Mouse (Mus musculus) bone marrow macrophage, adult 2 months (primary cell): ENCODE measurements around the gene Kcna3.

ENCODE experiments used
- CTCF ChIP-seq: IDR thresholded peaks from 2 replicates; pipeline ENCODE4 v1.5.1; 2012; ENCODE audit warnings: low read depth, mild to moderate bottlenecking, low read length, moderate library complexity
- POLR2A ChIP-seq: IDR thresholded peaks from 2 replicates; pipeline ENCODE4 v1.6.1; 2012; ENCODE audit warnings: mild to moderate bottlenecking, low read depth, low read length, borderline replicate concordance

DNA sequence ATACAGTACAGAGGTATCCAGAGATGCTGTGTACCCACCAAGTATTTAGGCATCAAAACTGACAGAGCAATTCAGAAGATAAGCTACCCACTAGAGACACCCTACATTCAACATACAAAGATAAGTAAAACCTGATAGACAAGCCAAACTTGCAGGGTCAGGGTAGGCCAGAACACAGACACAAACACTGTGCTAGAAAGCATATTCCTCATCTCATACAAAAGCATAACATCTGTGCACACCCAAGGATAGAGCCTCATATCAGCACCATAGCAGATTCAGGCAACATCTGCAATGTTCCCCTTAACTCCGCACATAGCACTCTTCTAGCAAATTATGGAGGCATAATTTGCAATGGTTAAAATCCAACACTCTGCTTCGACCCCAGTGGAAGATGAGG, 41.1 kb downstream of the Kcna3 start:
- TF ChIP-seq CTCF (no peak), POLR2A (no peak)
